Mouse (Mus musculus) stomach, postnatal 0 days (tissue): ENCODE measurements around the gene Insc.

ENCODE experiments used
- CTCF ChIP-seq: IDR thresholded peaks from 2 replicates; pipeline ENCODE4 v1.5.1; 2016; ENCODE audit warnings: antibody characterized with exemption, low read depth, mild to moderate bottlenecking, moderate library complexity
- EP300 ChIP-seq: optimal IDR thresholded peaks from 2 replicates; pipeline ENCODE3; 2016; ENCODE audit warnings: antibody characterized with exemption

- TF ChIP-seq CTCF: no peak
- no peak for TF ChIP-seq EP300
Measured at GRCm38 (mm10) chr7:114700871-114701270, 42.6 kb upstream of the Insc start.
